Mouse (Mus musculus) intestine, postnatal 0 days (tissue): ENCODE results near the gene Fosl1. TPM values are rescaled to one million over a fixed set of nuclear protein-coding genes. Genes with fewer than 3 reads are reported as not detected.
"Not testable (repeated sequence)": the region's sequence is repeated elsewhere in the genome, so short reads cannot be mapped to it uniquely, and the experiment has no call there.

Source experiments
- ATAC-seq: fragments of 200-750 bp; cut with Nextera tagmentation; 2 replicates; pipeline ENCODE4 v1.8.0; 2017; ENCODE audit warnings: mild to moderate bottlenecking, moderate TSS enrichment, moderate library complexity
- H3K27ac ChIP-seq: fragments of 300-500 bp; sonication (generic); 2 replicates; pipeline ENCODE4 v1.5.1; 2014; ENCODE audit warnings: mild to moderate bottlenecking, low read depth, low read length, moderate library complexity
- H3K27me3 ChIP-seq: fragments of 300-500 bp; sonication (generic); replicated peaks from 2 replicates; pipeline ENCODE4 v1.6.1; 2014; ENCODE audit warnings: low read length, mixed read lengths; ENCODE audit not compliant: control insufficient read depth, insufficient read depth
- H3K36me3 ChIP-seq: fragments of 300-500 bp; sonication (generic); 2 replicates; pipeline ENCODE4 v1.6.1; 2014; ENCODE audit warnings: mild to moderate bottlenecking, moderate library complexity; ENCODE audit not compliant: control insufficient read depth, insufficient read depth
- H3K4me1 ChIP-seq: fragments of 300-500 bp; sonication (generic); replicated peaks from 2 replicates; pipeline ENCODE4 v1.6.1; 2014; ENCODE audit warnings: antibody characterized with exemption, low read length, mixed read lengths; ENCODE audit not compliant: control insufficient read depth, insufficient read depth
- H3K4me2 ChIP-seq: fragments of 300-500 bp; sonication (generic); replicated peaks from 2 replicates; pipeline ENCODE4 v1.6.1; 2014; ENCODE audit warnings: low read depth, mild to moderate bottlenecking, moderate library complexity
- H3K4me3 ChIP-seq: fragments of 300-500 bp; sonication (generic); 2 replicates; pipeline ENCODE4 v1.5.1; 2014; ENCODE audit warnings: low read depth, low read length
- H3K9ac ChIP-seq: fragments of 300-500 bp; sonication (generic); 2 replicates; pipeline ENCODE4 v1.6.1; 2014; ENCODE audit warnings: mild to moderate bottlenecking, low read depth, low read length
- H3K9me3 ChIP-seq: fragments of 300-500 bp; sonication (generic); 2 replicates; pipeline ENCODE4 v1.6.1; 2016; ENCODE audit warnings: mixed run types; ENCODE audit not compliant: control insufficient read depth
- CTCF ChIP-seq: sonication (generic); IDR thresholded peaks from 2 replicates; pipeline ENCODE4 v1.5.1; 2016; ENCODE audit warnings: low read depth, mild to moderate bottlenecking, control low read depth, antibody characterized with exemption, moderate library complexity
- WGBS: fragments of 180-500 bp; shearing (Covaris S2); extraction: QIAGEN DNeasy Blood & Tissue Kit; methylation state at CpG from one replicate; pipeline ENCODE4 v1.1.7; 2014; 5-methylcytosine and 5-hydroxymethylcytosine counted together
- polyA plus RNA-seq: library from polyadenylated mRNA; unstranded; fragments of >200 nt; fragmentation: Nextera tagmentation; extraction: Ambion mirVana; gene quantifications from 2 replicates; pipeline ENCODE4 v1.2.1, GENCODE M21; 2015

The Fosl1 gene
- polyA plus RNA-seq, result not detected in 2 replicates

- Histone ChIP-seq H3K9ac (peak within 1 kb of the TSS; percentile 7; the same call in 1 of the 2 replicates), H3K9me3 (no peaks in the 10 kb centered on the region), H3K27ac (no peak within 1 kb of the TSS), H3K4me1 (0 out of 2 replicates have a peak, but pooled peaks cover 6% of the 10 kb centered on the region), H3K4me3 (peak within 1 kb of the TSS; percentile 48), H3K36me3 (no peaks in the 10 kb centered on the region), H3K4me2 (peak within 1 kb of the TSS; percentile 84), H3K27me3 (peaks cover 29% of the 10 kb centered on the region)
- peak; percentile 71 for ATAC-seq
- WGBS, result under 1% methylated on average over 70 of the region's 70 CpGs
- TF ChIP-seq CTCF, result no peak
Measured at GRCm38 (mm10) chr19:5447515-5448353, at the start of gene Fosl1. Fosl1 (plus strand) TSS chr19:5447547.

- not testable (repeated sequence) for H3K27ac ChIP-seq, H3K27me3 ChIP-seq, H3K4me1 ChIP-seq, H3K4me2 ChIP-seq, H3K9me3 ChIP-seq, H3K36me3 ChIP-seq, H3K4me3 ChIP-seq, ATAC-seq, H3K9ac ChIP-seq
- WGBS, result 73% methylated on average over 4 of the region's 4 CpGs
Measured at GRCm38 (mm10) chr19:5401073-5401472, 46.3 kb upstream of the Fosl1 start.

GRCm38 (mm10) chr19:5402293-5402692 is 45.1 kb upstream of the Fosl1 start, which contains the start of gene Tsga10ip:
Tsga10ip (minus strand) TSS chr19:5402526.
- H3K36me3 ChIP-seq, result no peaks in the 10 kb centered on the region
- no peak for TF ChIP-seq CTCF
- no peak within 1 kb of the TSS for H3K9ac ChIP-seq
- 72% methylated on average over 8 of the region's 8 CpGs for WGBS
- H3K4me3 ChIP-seq, result no peak within 1 kb of the TSS
- no peak within 1 kb of the TSS for H3K4me2 ChIP-seq
- ATAC-seq, result no peak
- no peaks in the 10 kb centered on the region for H3K4me1 ChIP-seq
- H3K9me3 ChIP-seq, result no peaks in the 10 kb centered on the region
- H3K27ac ChIP-seq, result no peak within 1 kb of the TSS
- H3K27me3 ChIP-seq, result no peaks in the 10 kb centered on the region

GRCm38 (mm10) chr19:5405924-5406323 is 41.4 kb upstream of the Fosl1 start:
- TF ChIP-seq CTCF, result no peak
- no peak for ATAC-seq
- Histone ChIP-seq H3K9me3 (no peaks in the 10 kb centered on the region), H3K27me3 (no peaks in the 10 kb centered on the region), H3K9ac (no peak overlapping the region), H3K36me3 (no peaks in the 10 kb centered on the region), H3K4me2 (peak overlapping the region; percentile 55), H3K4me1 (no peaks in the 10 kb centered on the region), H3K4me3 (peak overlapping the region; percentile 27), H3K27ac (peak overlapping the region; percentile 60; the same call in 1 of the 2 replicates)
- WGBS, result 18% methylated on average over 7 of the region's 7 CpGs

- Histone ChIP-seq H3K9ac (peak overlapping the region; percentile 66), H3K4me2 (peak overlapping the region; percentile 76), H3K27ac (peak overlapping the region; percentile 97), H3K4me3 (peak overlapping the region; percentile 57)
- H3K9me3 ChIP-seq, H3K4me1 ChIP-seq, H3K36me3 ChIP-seq, H3K27me3 ChIP-seq: not testable (repeated sequence)
- WGBS, result 14% methylated on average over 20 of the region's 25 CpGs
- ATAC-seq, result peak; percentile 85
- TF ChIP-seq CTCF, result peak; percentile 40
Measured at GRCm38 (mm10) chr19:5406531-5407126, 40.7 kb upstream of the Fosl1 start.

GRCm38 (mm10) chr19:5407133-5407532 is 40.2 kb upstream of the Fosl1 start:
- H3K27me3 ChIP-seq, result no peaks in the 10 kb centered on the region
- no peaks in the 10 kb centered on the region for H3K9me3 ChIP-seq
- no peaks in the 10 kb centered on the region for H3K36me3 ChIP-seq
- 14% methylated on average over 7 of the region's 7 CpGs for WGBS
- TF ChIP-seq CTCF, result peak; percentile 79
- ATAC-seq, result peak; percentile 66
- H3K9ac ChIP-seq, result peak overlapping the region; percentile 66
- no peaks in the 10 kb centered on the region for H3K4me1 ChIP-seq
- peak overlapping the region; percentile 97 for H3K27ac ChIP-seq
- peak overlapping the region; percentile 76 for H3K4me2 ChIP-seq
- peak overlapping the region; percentile 57 for H3K4me3 ChIP-seq
